Mouse (Mus musculus): Measurements from ENCODE around the gene Zfhx2. TPM values are rescaled to one million over a fixed set of nuclear protein-coding genes. Genes with fewer than 3 reads are reported as not detected.

Gene Zfhx2
- polyA plus RNA-seq, 1 experiment from 2014 or later, result 5.0 TPM

DNA sequence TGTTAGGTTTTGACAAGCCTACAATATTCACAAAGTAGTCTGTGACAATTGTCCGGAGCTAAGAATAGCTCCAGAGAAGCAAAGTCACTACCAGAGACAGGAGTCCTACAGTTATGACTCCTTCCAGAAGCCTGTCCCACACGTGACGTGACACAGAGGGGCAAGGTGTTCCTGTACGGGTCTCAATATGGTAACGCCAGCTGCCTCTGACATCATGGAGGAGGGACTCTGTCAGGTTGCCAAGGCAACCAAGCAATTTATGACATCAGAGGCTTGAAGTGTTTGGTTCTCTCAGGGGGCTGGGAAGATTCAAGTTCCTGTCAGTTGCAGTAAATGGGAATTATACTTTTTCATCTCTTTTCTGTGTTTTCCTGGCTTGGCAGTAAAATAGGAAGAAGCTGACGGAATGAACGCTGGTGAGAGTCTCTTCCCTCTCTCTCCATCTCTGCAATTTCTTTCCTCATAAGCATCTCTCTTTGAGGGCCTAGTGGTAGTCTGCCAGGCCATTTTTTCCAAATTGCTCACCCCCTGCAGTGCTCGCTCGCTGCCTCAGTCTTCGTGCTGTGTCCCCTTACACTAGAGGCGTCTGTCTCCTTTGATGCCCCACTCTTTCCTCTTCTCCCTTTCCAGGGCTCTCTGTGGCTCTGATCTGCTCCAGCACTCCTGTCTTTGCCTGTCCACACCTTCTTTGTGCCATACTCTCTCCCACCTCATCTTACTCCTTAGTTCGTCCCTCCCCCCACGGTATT, 2.8 kb downstream of the Zfhx2 start:
- H3K4me2 ChIP-seq (ENCODE audit: low read length), result no peak overlapping the region
- ATAC-seq (replicated peaks; ENCODE audit: low FRiP score, low TSS enrichment, low read depth), result no peak
- 0 out of 2 replicates have a peak overlapping the region, but pooled peaks have one; percentile 6 for H3K27ac ChIP-seq (ENCODE audit: low read depth)
- H3K4me3 ChIP-seq (ENCODE audit: low read depth, low read length), result no peak overlapping the region
- H3K4me1 ChIP-seq (replicated peaks; ENCODE audit: control insufficient read depth, insufficient read depth, low read length), result peaks cover 23% of the 10 kb centered on the region
- H3K9ac ChIP-seq (ENCODE audit: low read length), result no peak overlapping the region
- no peaks in the 10 kb centered on the region for H3K9me3 ChIP-seq (ENCODE audit: control insufficient read depth, low read length)
- 45% methylated on average over 13 of the region's 13 CpGs for WGBS
- no peaks in the 10 kb centered on the region for H3K36me3 ChIP-seq (ENCODE audit: control insufficient read depth, insufficient read depth, low read length)
- DNase-seq (ENCODE audit: low spot score), result no peak
- H3K27me3 ChIP-seq (replicated peaks; ENCODE audit: control insufficient read depth, insufficient read depth, low read length), result no peaks in the 10 kb centered on the region

- Histone ChIP-seq H3K36me3 (ENCODE audit: control insufficient read depth, insufficient read depth, low read length) (no peaks in the 10 kb centered on the region), H3K27ac (ENCODE audit: low read depth) (no peak overlapping the region), H3K4me2 (ENCODE audit: low read length) (no peak overlapping the region), H3K9me3 (ENCODE audit: control insufficient read depth, low read length) (no peaks in the 10 kb centered on the region), H3K4me1 (replicated peaks; ENCODE audit: control insufficient read depth, insufficient read depth, low read length) (peaks cover 15% of the 10 kb centered on the region), H3K4me3 (ENCODE audit: low read depth, low read length) (no peak overlapping the region), H3K9ac (ENCODE audit: low read length) (no peak overlapping the region), H3K27me3 (replicated peaks; ENCODE audit: control insufficient read depth, insufficient read depth, low read length) (no peaks in the 10 kb centered on the region)
- ATAC-seq (replicated peaks; ENCODE audit: low FRiP score, low TSS enrichment, low read depth), result no peak
- no peak for DNase-seq (ENCODE audit: low spot score)
- WGBS, result 85% methylated on average over 6 of the region's 6 CpGs
These were observed 6.1 kb downstream of the Zfhx2 start for GRCm38 (mm10) chr14:55086009-55086514.

GRCm38 (mm10) chr14:55085324-55086008, 6.7 kb downstream of the Zfhx2 start:
- no peaks in the 10 kb centered on the region for H3K9me3 ChIP-seq (ENCODE audit: control insufficient read depth, low read length)
- ATAC-seq (replicated peaks; ENCODE audit: low FRiP score, low TSS enrichment, low read depth) (no peak), DNase-seq (ENCODE audit: low spot score) (no peak)
- no peak overlapping the region for H3K9ac ChIP-seq (ENCODE audit: low read length)
- 52% methylated on average over 9 of the region's 9 CpGs for WGBS
- no peak overlapping the region for H3K27ac ChIP-seq (ENCODE audit: low read depth)
- no peaks in the 10 kb centered on the region for H3K36me3 ChIP-seq (ENCODE audit: control insufficient read depth, insufficient read depth, low read length)
- no peak overlapping the region for H3K4me2 ChIP-seq (ENCODE audit: low read length)
- H3K4me1 ChIP-seq (replicated peaks; ENCODE audit: control insufficient read depth, insufficient read depth, low read length), result peaks cover 13% of the 10 kb centered on the region
- H3K4me3 ChIP-seq (ENCODE audit: low read depth, low read length), result no peak overlapping the region
- no peaks in the 10 kb centered on the region for H3K27me3 ChIP-seq (replicated peaks; ENCODE audit: control insufficient read depth, insufficient read depth, low read length)

DNA sequence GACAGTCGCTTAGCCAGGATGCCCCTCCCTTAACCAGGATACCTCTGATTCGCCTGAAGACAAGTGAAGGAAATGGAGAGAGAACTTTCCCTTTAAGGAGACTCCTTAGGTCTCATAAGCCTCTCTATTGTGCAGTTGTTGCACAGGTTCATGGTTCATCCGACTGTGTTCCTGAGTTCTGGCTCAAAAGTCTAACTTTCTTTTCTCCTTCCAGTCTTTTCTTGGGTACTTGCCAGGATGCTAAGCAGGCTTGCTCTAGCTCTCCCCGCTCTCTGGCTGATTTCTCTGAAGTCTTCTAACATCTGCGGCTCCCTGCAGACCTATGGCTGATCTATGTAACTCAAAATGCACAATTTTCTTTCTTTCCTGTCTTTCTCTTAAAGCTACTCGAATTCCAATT, 8.6 kb downstream of the Zfhx2 start:
- Histone ChIP-seq H3K27ac (ENCODE audit: low read depth) (no peak overlapping the region), H3K9ac (ENCODE audit: low read length) (no peak overlapping the region), H3K4me2 (ENCODE audit: low read length) (no peak overlapping the region), H3K9me3 (ENCODE audit: control insufficient read depth, low read length) (no peaks in the 10 kb centered on the region), H3K4me3 (ENCODE audit: low read depth, low read length) (no peak overlapping the region), H3K4me1 (replicated peaks; ENCODE audit: control insufficient read depth, insufficient read depth, low read length) (peaks cover 7% of the 10 kb centered on the region; the same call in 1 of the 2 replicates), H3K27me3 (replicated peaks; ENCODE audit: control insufficient read depth, insufficient read depth, low read length) (no peaks in the 10 kb centered on the region), H3K36me3 (ENCODE audit: control insufficient read depth, insufficient read depth, low read length) (no peaks in the 10 kb centered on the region)
- no peak for DNase-seq (ENCODE audit: low spot score)
- 70% methylated on average over 6 of the region's 6 CpGs for WGBS
- no peak for ATAC-seq (replicated peaks; ENCODE audit: low FRiP score, low TSS enrichment, low read depth)

DNA sequence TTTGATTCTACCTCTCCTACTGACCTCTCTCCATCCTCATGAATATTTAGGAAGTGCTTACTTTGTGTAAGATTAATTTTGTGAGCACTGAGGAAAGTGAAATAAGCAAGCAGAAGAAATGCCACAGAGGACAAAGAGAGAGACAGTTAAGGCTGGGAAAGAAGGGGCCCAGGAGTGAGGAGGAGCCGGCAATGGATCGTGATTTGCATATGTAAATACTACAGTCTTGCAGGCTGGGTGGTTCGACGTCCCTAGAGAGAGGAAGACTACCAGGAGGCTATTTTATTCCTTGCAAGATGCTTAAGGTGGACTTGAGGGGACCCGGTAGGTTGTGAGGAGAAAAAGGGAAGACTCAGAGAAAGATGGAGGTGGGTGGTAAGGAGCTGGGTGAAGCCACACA, 11.0 kb downstream of the Zfhx2 start:
- no peak overlapping the region for H3K27ac ChIP-seq (ENCODE audit: low read depth)
- WGBS, result 32% methylated on average over 5 of the region's 5 CpGs
- no peak overlapping the region for H3K4me3 ChIP-seq (ENCODE audit: low read depth, low read length)
- H3K36me3 ChIP-seq (ENCODE audit: control insufficient read depth, insufficient read depth, low read length), result no peaks in the 10 kb centered on the region
- H3K27me3 ChIP-seq (replicated peaks; ENCODE audit: control insufficient read depth, insufficient read depth, low read length), result no peaks in the 10 kb centered on the region
- H3K4me1 ChIP-seq (replicated peaks; ENCODE audit: control insufficient read depth, insufficient read depth, low read length), result peaks cover 13% of the 10 kb centered on the region; the same call in 1 of the 2 replicates
- no peak overlapping the region for H3K4me2 ChIP-seq (ENCODE audit: low read length)
- DNase-seq (ENCODE audit: low spot score) (no peak), ATAC-seq (replicated peaks; ENCODE audit: low FRiP score, low TSS enrichment, low read depth) (no peak)
- H3K9me3 ChIP-seq (ENCODE audit: control insufficient read depth, low read length), result no peaks in the 10 kb centered on the region
- no peak overlapping the region for H3K9ac ChIP-seq (ENCODE audit: low read length)

DNA sequence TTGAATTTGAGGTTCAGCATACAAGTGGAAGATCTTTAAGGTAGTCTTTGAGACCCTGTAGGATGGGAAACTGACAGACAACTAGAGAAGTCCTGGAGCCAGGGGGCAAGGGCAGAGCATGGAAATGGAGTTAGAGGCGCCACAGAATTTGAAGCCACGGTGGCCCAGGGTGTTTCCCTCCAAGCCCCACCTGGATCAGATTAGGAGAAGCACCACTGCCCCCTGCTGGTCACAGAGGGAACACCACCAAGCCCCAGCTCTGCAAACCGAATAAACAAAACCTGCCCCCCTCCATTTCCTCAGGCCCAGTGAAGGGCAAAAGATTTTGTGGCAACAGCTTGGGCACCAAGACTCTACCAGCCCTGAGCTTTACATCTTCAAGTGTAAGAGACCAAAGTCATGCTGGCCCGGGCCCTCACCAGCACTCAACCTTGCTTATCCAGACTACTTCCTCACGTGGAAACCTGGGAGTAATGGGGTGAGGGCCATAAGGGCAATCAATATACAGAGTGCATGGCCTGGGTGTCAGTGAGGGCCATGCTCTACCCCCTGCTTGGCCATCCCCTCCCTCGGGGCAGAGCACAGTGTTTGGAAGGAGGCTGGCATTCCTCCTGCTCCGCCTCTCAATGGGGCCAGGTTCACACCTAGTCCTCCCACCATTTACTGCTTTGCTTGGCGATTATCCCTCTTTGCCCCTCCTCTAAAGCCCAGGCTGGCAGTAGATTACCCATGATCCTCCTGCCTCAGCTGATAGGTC, 12.7 kb downstream of the Zfhx2 start:
- peak; percentile 38 for ATAC-seq (replicated peaks; ENCODE audit: low FRiP score, low TSS enrichment, low read depth)
- no peaks in the 10 kb centered on the region for H3K27me3 ChIP-seq (replicated peaks; ENCODE audit: control insufficient read depth, insufficient read depth, low read length)
- H3K4me1 ChIP-seq (replicated peaks; ENCODE audit: control insufficient read depth, insufficient read depth, low read length), result peaks cover 13% of the 10 kb centered on the region; the same call in 1 of the 2 replicates
- H3K4me3 ChIP-seq (ENCODE audit: low read depth, low read length), result no peak overlapping the region
- H3K27ac ChIP-seq (ENCODE audit: low read depth), result no peak overlapping the region
- no peaks in the 10 kb centered on the region for H3K9me3 ChIP-seq (ENCODE audit: control insufficient read depth, low read length)
- H3K4me2 ChIP-seq (ENCODE audit: low read length), result peak overlapping the region; percentile 47; the same call in 1 of the 2 replicates
- DNase-seq (ENCODE audit: low spot score), result peak; percentile 94
- H3K9ac ChIP-seq (ENCODE audit: low read length), result no peak overlapping the region
- H3K36me3 ChIP-seq (ENCODE audit: control insufficient read depth, insufficient read depth, low read length), result no peaks in the 10 kb centered on the region
- 13% methylated on average over 8 of the region's 8 CpGs for WGBS

DNA sequence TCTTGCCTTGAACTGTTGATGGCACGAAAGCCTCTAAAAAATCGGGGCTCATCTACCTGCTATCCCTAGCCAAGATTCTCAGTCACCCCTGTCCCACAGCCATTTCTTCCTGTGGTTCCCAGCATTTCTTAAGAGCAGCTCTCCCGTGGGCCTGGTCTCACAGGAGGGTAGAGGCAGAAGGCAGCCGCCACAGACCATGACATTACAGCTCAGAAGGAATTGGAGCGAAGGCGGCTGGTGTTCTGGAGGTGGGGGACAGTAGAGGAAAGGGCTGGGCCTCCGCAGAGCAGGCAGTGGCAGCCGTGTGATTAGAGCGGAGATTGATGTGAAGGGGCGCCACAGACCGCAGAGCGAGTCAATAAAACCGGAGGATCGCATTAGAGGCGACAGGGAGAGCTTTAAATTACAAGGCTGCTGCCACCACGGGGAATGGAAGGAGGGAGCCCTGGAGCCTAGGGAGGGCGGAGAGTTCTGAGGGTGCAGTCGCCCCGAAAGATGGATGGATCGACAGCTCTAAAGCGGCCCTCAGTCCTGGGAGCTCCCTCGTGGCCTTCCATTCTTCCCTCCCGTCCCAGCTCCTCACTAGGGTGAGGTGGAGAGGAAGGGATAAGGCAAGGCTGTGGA, 13.6 kb downstream of the Zfhx2 start:
- peak; percentile 66 for DNase-seq (ENCODE audit: low spot score)
- 0 out of 2 replicates have a peak overlapping the region, but pooled peaks have one; percentile 8 for H3K9ac ChIP-seq (ENCODE audit: low read length)
- 8% methylated on average over 23 of the region's 23 CpGs for WGBS

More for the DNA sequence above, 13.6 kb downstream of the Zfhx2 start:
- Histone ChIP-seq H3K4me2 (ENCODE audit: low read length) (peak overlapping the region; percentile 47), H3K9me3 (ENCODE audit: control insufficient read depth, low read length) (no peaks in the 10 kb centered on the region), H3K4me1 (replicated peaks; ENCODE audit: control insufficient read depth, insufficient read depth, low read length) (peaks cover 13% of the 10 kb centered on the region; the same call in 1 of the 2 replicates), H3K27ac (ENCODE audit: low read depth) (no peak overlapping the region), H3K36me3 (ENCODE audit: control insufficient read depth, insufficient read depth, low read length) (no peaks in the 10 kb centered on the region), H3K27me3 (replicated peaks; ENCODE audit: control insufficient read depth, insufficient read depth, low read length) (no peaks in the 10 kb centered on the region), H3K4me3 (ENCODE audit: low read depth, low read length) (peak overlapping the region; percentile 16; the same call in 1 of the 2 replicates)
- ATAC-seq (replicated peaks; ENCODE audit: low FRiP score, low TSS enrichment, low read depth), result no peak
